Mouse (Mus musculus) midbrain, embryonic 11.5 days (tissue): ENCODE data around the gene Myo5a. TPM values are rescaled to one million over a fixed set of nuclear protein-coding genes. Genes with fewer than 3 reads are reported as not detected.

Experiments
- ATAC-seq: fragments of 200-750 bp; cut with Nextera tagmentation; 2 replicates; pipeline ENCODE4 v1.8.0; 2017; ENCODE audit warnings: moderate TSS enrichment, moderate library complexity; ENCODE audit not compliant: low FRiP score
- DNase-seq: peaks from one replicate; pipeline ENCODE4 v3.0.0; 2015; ENCODE audit warnings: low spot score; ENCODE audit errors: missing footprints
- H3K27ac ChIP-seq: fragments of 300-500 bp; sonication (generic); 2 replicates; pipeline ENCODE4 v1.5.1; 2014; ENCODE audit warnings: low read depth, low read length
- H3K27me3 ChIP-seq: fragments of 300-500 bp; sonication (generic); 2 replicates; pipeline ENCODE4 v1.6.1; 2014; ENCODE audit warnings: mild to moderate bottlenecking, low read length, moderate library complexity, mixed read lengths; ENCODE audit not compliant: control insufficient read depth, insufficient read depth
- H3K36me3 ChIP-seq: fragments of 300-500 bp; sonication (generic); 2 replicates; pipeline ENCODE4 v1.6.1; 2014; ENCODE audit warnings: mild to moderate bottlenecking, low read length, moderate library complexity, mixed read lengths; ENCODE audit not compliant: control insufficient read depth, insufficient read depth
- H3K4me1 ChIP-seq: fragments of 300-500 bp; sonication (generic); 2 replicates; pipeline ENCODE4 v1.6.1; 2014; ENCODE audit warnings: low read length; ENCODE audit not compliant: control insufficient read depth, insufficient read depth
- H3K4me2 ChIP-seq: fragments of 300-500 bp; sonication (generic); 2 replicates; pipeline ENCODE4 v1.6.1; 2014; ENCODE audit warnings: mild to moderate bottlenecking, moderate library complexity
- H3K4me3 ChIP-seq: fragments of 300-500 bp; sonication (generic); 2 replicates; pipeline ENCODE4 v1.5.1; 2014; ENCODE audit warnings: low read depth, low read length
- H3K9ac ChIP-seq: fragments of 300-500 bp; sonication (generic); 2 replicates; pipeline ENCODE4 v1.6.1; 2014; ENCODE audit warnings: low read length
- H3K9me3 ChIP-seq: fragments of 300-500 bp; sonication (generic); 2 replicates; pipeline ENCODE4 v1.6.1; 2016; ENCODE audit warnings: low read length; ENCODE audit not compliant: control insufficient read depth
- WGBS: fragments of 180-500 bp; shearing (Covaris S2); extraction: QIAGEN DNeasy Blood & Tissue Kit; methylation state at CpG from one replicate; pipeline ENCODE4 v1.1.7; 2014; 5-methylcytosine and 5-hydroxymethylcytosine counted together
- polyA plus RNA-seq: library from polyadenylated mRNA; unstranded; fragments of >200 nt; fragmentation: Nextera tagmentation; extraction: Ambion mirVana; gene quantifications from 2 replicates; pipeline ENCODE4 v1.2.1, GENCODE M21; 2014

Gene Myo5a
- polyA plus RNA-seq, result 27.9 and 29.2 TPM in 2 replicates

DNA sequence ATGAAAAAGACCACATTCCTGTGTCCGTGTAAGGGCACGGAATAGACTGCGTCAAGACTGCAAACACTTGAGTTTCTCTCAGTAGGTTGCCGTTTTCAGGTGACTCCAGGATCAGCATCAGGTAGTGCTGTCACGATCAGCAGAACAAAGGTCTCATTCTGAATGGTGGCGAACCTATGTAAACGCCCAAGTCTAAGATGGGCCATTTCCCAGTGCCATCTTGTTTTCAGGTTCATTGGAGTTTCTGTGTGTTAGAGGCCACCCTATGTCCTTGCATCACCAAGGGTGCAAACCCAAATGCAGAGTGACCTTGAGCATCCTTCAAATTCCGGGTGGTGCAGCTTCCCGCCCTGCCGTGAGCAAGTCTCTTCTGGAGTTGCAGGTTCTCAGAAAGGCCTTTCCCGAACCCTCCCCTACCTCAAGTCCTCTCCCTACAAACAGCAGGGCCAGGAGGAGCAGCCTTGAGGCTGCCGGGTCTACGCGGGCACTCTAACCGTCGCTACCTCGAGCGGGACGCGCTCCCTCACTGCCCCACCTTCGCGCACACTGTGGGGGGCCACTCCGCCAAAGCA lies at the start of gene Myo5a:
Myo5a (plus strand) TSS at position 559 of the 572 bp plus-strand sequence.
- Histone ChIP-seq H3K36me3 (no peaks in the 10 kb centered on the region), H3K9ac (peak within 1 kb of the TSS; percentile 92), H3K9me3 (no peaks in the 10 kb centered on the region), H3K4me2 (peak within 1 kb of the TSS; percentile 77), H3K27ac (peak within 1 kb of the TSS; percentile 93), H3K27me3 (no peaks in the 10 kb centered on the region), H3K4me1 (peaks cover 5% of the 10 kb centered on the region), H3K4me3 (peak within 1 kb of the TSS; percentile 73)
- DNase-seq (peak; percentile 97), ATAC-seq (peak; percentile 11)
- 20% methylated on average over 23 of the region's 23 CpGs for WGBS

DNA sequence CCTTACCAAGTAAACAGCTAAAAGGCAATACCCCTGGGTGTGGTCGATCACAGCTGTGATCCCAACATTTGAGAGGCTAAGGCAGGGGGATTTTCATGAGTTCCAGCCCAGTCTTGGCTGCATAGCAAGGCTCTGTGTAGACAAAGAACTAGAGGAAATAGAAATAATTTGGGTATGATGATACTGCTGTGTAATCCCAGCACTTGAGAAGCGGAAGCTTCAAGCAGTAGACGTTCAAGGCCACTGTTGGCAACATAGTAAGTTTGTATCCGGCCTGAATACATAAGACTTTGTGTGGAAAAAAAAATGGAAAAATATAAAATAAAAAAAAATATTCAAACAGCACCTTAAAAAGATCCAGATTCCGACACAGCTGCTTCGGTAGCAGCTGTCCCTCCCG lies 48.3 kb upstream of the Myo5a start:
- ATAC-seq (no peak), DNase-seq (no peak)
- no peak overlapping the region for H3K4me2 ChIP-seq
- H3K4me1 ChIP-seq, result no peaks in the 10 kb centered on the region
- no peak overlapping the region for H3K9ac ChIP-seq
- no peak overlapping the region for H3K4me3 ChIP-seq
- H3K27me3 ChIP-seq, result no peaks in the 10 kb centered on the region
- no peaks in the 10 kb centered on the region for H3K9me3 ChIP-seq
- H3K27ac ChIP-seq, result no peak overlapping the region
- WGBS, result 91% methylated on average over 7 of the region's 7 CpGs
- no peaks in the 10 kb centered on the region for H3K36me3 ChIP-seq

DNA sequence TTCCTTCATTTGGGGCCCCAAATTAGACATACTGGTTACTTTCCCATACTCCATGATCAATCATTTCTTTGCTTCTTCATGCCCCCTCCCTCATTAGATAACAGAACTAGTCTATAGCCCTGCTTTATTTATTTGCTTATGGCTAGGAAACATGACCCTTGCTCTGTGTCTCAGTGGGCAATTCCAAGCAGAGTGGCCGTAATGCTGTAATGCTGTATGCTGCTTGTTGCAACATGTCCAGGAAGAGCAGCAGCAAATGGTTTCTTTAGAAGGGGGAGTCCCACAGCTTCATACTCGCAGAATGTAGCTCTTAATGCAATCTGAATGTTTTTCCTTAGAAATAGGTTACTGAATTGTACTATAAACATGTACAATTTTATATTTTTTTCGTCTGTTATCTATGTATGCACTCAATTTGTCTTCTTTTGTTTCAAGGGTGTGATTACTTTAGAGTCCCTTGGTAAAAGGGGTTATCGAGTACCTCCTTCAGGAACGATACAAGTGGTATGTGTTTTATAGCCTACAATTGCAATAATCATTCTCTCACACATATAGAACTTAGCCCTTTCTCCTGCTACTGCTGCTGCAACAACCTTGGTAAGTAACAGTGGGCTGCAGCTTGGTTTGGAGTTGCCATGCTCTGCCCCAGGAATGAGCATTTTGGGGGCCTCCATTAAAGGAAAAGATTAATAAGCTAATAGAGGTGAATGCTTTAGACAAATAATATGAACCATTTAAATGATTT lies 47.5 kb upstream of the Myo5a start:
- no peak for DNase-seq
- ATAC-seq, result no peak
- Histone ChIP-seq H3K36me3 (no peaks in the 10 kb centered on the region), H3K9me3 (no peaks in the 10 kb centered on the region), H3K4me1 (no peaks in the 10 kb centered on the region), H3K27ac (no peak overlapping the region), H3K4me3 (no peak overlapping the region), H3K4me2 (no peak overlapping the region), H3K9ac (no peak overlapping the region), H3K27me3 (no peaks in the 10 kb centered on the region)
- 78% methylated on average over 5 of the region's 5 CpGs for WGBS

DNA sequence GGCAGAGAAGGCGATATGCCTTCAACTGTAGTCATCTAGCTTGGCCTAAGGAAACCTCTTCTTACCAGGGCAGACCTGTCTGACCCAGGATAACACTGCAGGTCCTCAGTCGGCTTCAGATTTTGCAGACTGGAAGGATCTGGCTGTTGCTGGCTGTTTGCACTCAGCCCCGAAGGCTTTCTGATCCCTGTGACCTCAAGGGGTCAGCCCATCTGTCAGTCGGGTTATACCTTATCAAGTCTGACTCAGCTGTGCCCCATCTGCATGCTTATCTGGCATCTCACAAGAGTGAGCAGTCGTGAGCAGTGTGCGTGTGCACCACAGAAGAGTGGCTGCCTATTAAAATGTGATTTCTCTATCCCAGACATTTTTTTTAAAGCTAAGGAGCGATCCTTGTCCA lies 46.7 kb upstream of the Myo5a start:
- H3K36me3 ChIP-seq, result no peaks in the 10 kb centered on the region
- ATAC-seq (peak; percentile 42; the same call in 1 of the 2 replicates), DNase-seq (no peak)
- WGBS, result 54% methylated on average over 7 of the region's 7 CpGs
- H3K9me3 ChIP-seq, result no peaks in the 10 kb centered on the region
- H3K27me3 ChIP-seq, result no peaks in the 10 kb centered on the region
- no peak overlapping the region for H3K4me3 ChIP-seq
- no peaks in the 10 kb centered on the region for H3K4me1 ChIP-seq
- H3K27ac ChIP-seq, result no peak overlapping the region
- no peak overlapping the region for H3K4me2 ChIP-seq
- H3K9ac ChIP-seq, result no peak overlapping the region

DNA sequence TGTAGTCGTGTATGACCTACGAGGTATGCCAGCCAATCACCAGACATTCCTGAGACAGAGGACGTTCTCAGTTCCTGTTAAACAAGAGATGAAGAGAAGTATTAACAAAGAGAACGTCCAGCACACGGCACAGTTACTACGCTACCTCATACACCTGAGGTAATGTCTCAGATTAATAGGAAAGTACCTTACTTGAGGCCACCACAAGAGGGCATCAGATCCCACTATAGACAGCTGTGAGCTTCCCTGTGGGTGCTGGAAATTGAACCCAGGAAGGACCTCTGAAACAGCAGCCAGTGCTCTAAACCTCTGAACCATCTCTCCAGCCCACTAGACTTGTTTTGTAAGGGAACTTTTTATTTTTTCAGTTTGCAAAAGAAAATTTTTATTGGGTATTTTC lies 45.1 kb upstream of the Myo5a start:
- ATAC-seq, result no peak

DNA sequence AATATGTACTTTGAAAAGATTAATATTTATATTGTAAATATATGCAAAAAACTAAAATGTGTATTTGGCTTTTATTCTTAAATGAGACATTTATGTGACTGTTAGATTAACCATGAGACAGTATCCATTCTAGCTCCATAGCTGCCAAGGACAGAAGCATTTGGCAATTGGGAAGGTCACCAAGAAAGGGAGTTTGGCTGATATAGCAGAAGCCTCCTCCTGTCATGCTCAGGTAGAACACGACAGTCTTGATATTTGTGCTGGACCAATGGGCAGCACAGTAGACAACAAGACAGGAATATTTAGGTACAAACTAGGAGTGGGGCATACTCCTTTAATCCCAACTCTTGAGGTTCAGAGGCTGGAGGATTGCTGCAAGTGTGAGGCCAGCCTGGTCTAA lies 38.4 kb upstream of the Myo5a start:
- no peak overlapping the region for H3K4me2 ChIP-seq
- H3K27ac ChIP-seq, result no peak overlapping the region
- H3K36me3 ChIP-seq, result no peaks in the 10 kb centered on the region
- no peaks in the 10 kb centered on the region for H3K9me3 ChIP-seq
- no peaks in the 10 kb centered on the region for H3K27me3 ChIP-seq
- H3K4me3 ChIP-seq, result no peak overlapping the region
- no peak for DNase-seq
- WGBS, result 87% methylated on average over 1 of the region's 1 CpGs
- H3K9ac ChIP-seq, result no peak overlapping the region
- ATAC-seq, result no peak
- no peaks in the 10 kb centered on the region for H3K4me1 ChIP-seq

More for the DNA sequence above, 45.1 kb upstream of the Myo5a start:
- Histone ChIP-seq H3K27ac (no peak overlapping the region), H3K4me1 (no peaks in the 10 kb centered on the region), H3K27me3 (no peaks in the 10 kb centered on the region), H3K36me3 (no peaks in the 10 kb centered on the region), H3K4me3 (no peak overlapping the region), H3K9ac (no peak overlapping the region), H3K4me2 (no peak overlapping the region), H3K9me3 (no peaks in the 10 kb centered on the region)
- DNase-seq, result no peak
- 71% methylated on average over 6 of the region's 6 CpGs for WGBS

DNA sequence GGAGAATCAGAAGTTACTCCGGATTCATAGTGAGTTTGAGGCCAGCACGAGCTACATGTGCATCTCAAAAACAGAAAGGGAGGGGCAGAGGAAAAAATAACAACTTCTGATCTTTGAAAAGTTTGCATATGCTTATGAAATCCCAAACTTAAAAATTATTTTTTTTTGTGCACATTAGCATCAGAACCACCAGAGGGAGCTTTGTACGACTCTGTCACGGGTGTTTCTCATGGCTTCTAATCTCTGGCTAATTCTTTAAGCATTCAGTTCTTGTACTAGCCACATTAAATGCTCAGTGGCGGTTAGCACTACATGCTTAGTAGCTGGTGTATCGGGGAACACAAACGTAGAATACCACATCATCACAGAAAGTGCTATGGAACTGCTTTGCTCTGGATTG lies 37.7 kb upstream of the Myo5a start:
- no peak overlapping the region for H3K27ac ChIP-seq
- no peak overlapping the region for H3K4me2 ChIP-seq
- H3K36me3 ChIP-seq, result no peaks in the 10 kb centered on the region
- no peaks in the 10 kb centered on the region for H3K27me3 ChIP-seq
- H3K9me3 ChIP-seq, result no peaks in the 10 kb centered on the region
- no peak for ATAC-seq
- WGBS, result 58% methylated on average over 7 of the region's 7 CpGs
- no peak overlapping the region for H3K4me3 ChIP-seq
- no peak for DNase-seq
- H3K4me1 ChIP-seq, result no peaks in the 10 kb centered on the region; the same call in 1 of the 2 replicates
- no peak overlapping the region for H3K9ac ChIP-seq

DNA sequence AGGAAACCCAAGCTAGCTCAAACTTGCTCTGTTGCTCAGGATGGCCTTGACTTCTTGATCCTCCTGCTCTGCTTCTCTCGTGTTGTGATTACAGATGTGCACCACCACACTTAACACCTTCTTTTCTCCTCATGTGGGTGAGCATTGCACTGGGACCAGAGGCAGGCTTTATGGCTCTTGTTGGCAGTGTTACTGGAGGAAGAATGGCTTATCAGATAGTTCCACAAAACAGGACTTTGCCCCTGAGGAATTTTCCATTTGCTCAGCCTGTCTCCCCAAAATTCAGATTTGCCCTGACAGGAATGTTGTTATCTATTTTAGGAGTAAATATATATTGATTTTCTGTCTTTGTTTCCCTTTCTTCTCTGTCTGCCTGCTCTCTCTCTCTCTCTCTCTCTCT lies 36.1 kb upstream of the Myo5a start:
- no peak for ATAC-seq

DNA sequence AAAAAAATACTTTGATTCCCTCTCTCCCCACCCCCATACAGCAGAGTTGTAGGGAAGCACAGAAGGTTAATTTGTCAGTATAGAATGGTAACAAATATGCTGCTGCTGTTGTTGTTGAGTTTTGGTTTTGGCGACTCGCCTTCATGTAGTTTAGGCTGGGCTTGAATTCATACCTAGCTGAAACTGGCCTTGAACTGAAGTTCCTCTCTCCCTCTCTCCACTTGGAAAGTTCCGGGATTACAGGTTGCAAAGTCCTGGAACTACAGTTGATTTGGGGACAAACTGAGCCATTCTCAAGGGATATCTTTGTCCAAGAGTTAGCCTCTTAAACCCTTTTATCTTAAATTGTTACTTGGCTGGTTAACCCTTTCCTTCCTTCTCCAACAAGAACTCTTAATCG lies 34.9 kb upstream of the Myo5a start:
- ATAC-seq, result no peak
- Histone ChIP-seq H3K27ac (no peak overlapping the region), H3K9me3 (no peaks in the 10 kb centered on the region), H3K27me3 (no peaks in the 10 kb centered on the region), H3K9ac (no peak overlapping the region), H3K4me3 (no peak overlapping the region), H3K36me3 (no peaks in the 10 kb centered on the region), H3K4me2 (no peak overlapping the region), H3K4me1 (peaks cover 4% of the 10 kb centered on the region; the same call in 1 of the 2 replicates)
- 81% methylated on average over 4 of the region's 4 CpGs for WGBS
- no peak for DNase-seq

More for the DNA sequence above, 36.1 kb upstream of the Myo5a start:
- Histone ChIP-seq H3K27me3 (no peaks in the 10 kb centered on the region), H3K4me3 (no peak overlapping the region), H3K9me3 (no peaks in the 10 kb centered on the region), H3K9ac (no peak overlapping the region), H3K36me3 (no peaks in the 10 kb centered on the region), H3K27ac (no peak overlapping the region), H3K4me1 (peaks cover 4% of the 10 kb centered on the region; the same call in 1 of the 2 replicates), H3K4me2 (no peak overlapping the region)
- 78% methylated on average over 1 of the region's 1 CpGs for WGBS
- DNase-seq, result no peak
